Mouse (Mus musculus) liver, embryonic 13.5 days (tissue): ENCODE measurements around the gene Mapk1. TPM values are rescaled to one million over a fixed set of nuclear protein-coding genes. Genes with fewer than 3 reads are reported as not detected.

Experiments used
- ATAC-seq: fragments of 200-750 bp; cut with Nextera tagmentation; 2 replicates; pipeline ENCODE4 v1.8.0; 2017; ENCODE audit warnings: low read depth, mild to moderate bottlenecking, moderate number of reproducible peaks, moderate library complexity
- DNase-seq: peaks from one replicate; pipeline ENCODE4 v3.0.0; 2022
- H3K27ac ChIP-seq: fragments of 300-500 bp; sonication (generic); 2 replicates; pipeline ENCODE4 v1.5.1; 2015; ENCODE audit warnings: moderate library complexity, mild to moderate bottlenecking, inconsistent platforms
- H3K27me3 ChIP-seq: fragments of 300-500 bp; sonication (generic); 2 replicates; pipeline ENCODE4 v1.6.1; 2015; ENCODE audit warnings: mild to moderate bottlenecking, inconsistent platforms
- H3K36me3 ChIP-seq: fragments of 300-500 bp; sonication (generic); 2 replicates; pipeline ENCODE4 v1.6.1; 2015; ENCODE audit warnings: mild to moderate bottlenecking, inconsistent platforms
- H3K4me1 ChIP-seq: fragments of 300-500 bp; sonication (generic); replicated peaks from 2 replicates; pipeline ENCODE4 v1.6.1; 2015; ENCODE audit warnings: inconsistent platforms
- H3K4me2 ChIP-seq: fragments of 300-500 bp; sonication (generic); 2 replicates; pipeline ENCODE4 v1.6.1; 2015; ENCODE audit warnings: inconsistent platforms, mild to moderate bottlenecking, moderate library complexity
- H3K4me3 ChIP-seq: fragments of 300-500 bp; sonication (generic); replicated peaks from 2 replicates; pipeline ENCODE4 v1.5.1; 2015; ENCODE audit warnings: mild to moderate bottlenecking, inconsistent platforms
- H3K9ac ChIP-seq: fragments of 300-500 bp; sonication (generic); 2 replicates; pipeline ENCODE4 v1.6.1; 2015; ENCODE audit warnings: mild to moderate bottlenecking, inconsistent platforms
- H3K9me3 ChIP-seq: fragments of 300-500 bp; sonication (generic); replicated peaks from 2 replicates; pipeline ENCODE4 v1.6.1; 2016; ENCODE audit warnings: inconsistent platforms
- WGBS: fragments of 180-500 bp; shearing (Covaris S2); methylation state at CpG from one replicate; pipeline ENCODE4 v1.1.7; 2015; ENCODE audit not compliant: insufficient replicate concordance; 5-methylcytosine and 5-hydroxymethylcytosine counted together
- polyA plus RNA-seq: library from polyadenylated mRNA; unstranded; fragments of >200 nt; fragmentation: Nextera tagmentation; extraction: Ambion mirVana; gene quantifications from 2 replicates; pipeline ENCODE4 v1.2.1, GENCODE M21; 2015

Mapk1 gene
- polyA plus RNA-seq, 1 experiment from 2014 or later: 93.7 TPM

DNA sequence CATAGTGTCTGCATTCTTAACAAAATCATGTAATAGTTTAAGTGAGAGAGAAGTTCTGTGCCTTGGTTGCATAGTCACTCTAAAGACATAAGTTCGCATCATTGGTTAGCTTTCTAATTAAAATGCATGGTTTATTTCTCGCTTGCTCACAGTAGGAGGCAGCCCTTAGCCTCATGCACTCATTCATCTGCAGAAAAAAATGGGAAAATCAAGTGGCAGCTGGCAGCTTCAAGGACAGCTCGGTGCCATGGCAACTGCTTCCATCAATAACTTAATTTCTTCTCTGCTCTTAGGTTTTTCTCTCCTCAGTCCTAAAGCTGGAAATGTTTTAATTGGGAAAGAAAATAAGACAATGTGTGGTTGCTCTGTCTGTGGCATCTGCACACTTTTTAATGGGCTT, 72.4 kb downstream of the Mapk1 start:
- no peak overlapping the region for H3K27ac ChIP-seq
- no peak overlapping the region for H3K4me3 ChIP-seq
- H3K4me1 ChIP-seq: no peaks in the 10 kb centered on the region
- WGBS: 72% methylated on average over 3 of the region's 3 CpGs
- DNase-seq (no peak), ATAC-seq (no peak)
- H3K4me2 ChIP-seq: no peak overlapping the region
- H3K9me3 ChIP-seq: no peaks in the 10 kb centered on the region
- no peaks in the 10 kb centered on the region for H3K27me3 ChIP-seq
- H3K9ac ChIP-seq: no peak overlapping the region
- H3K36me3 ChIP-seq: no peaks in the 10 kb centered on the region

DNA sequence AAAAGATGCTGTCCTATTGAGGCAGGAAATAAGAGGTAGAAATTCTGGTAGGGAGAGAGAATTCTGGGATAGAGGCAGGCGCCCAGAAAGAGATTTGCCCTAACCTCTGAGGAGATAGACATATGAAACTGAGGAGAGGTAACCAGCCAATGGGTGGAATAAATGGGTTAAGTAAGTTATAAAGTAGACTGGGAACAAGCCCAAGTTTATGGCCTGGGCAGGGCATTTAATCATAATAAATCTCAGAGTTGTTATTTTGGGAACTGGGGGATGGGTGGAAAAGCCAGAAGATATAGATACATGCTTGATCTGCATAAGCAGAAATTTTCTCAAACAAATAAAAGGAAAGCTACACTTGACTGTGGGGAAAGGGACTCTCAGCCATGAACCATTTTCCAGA, 79.2 kb downstream of the Mapk1 start:
- no peak for ATAC-seq
- Histone ChIP-seq H3K27me3 (peaks cover 21% of the 10 kb centered on the region), H3K9me3 (no peaks in the 10 kb centered on the region), H3K4me2 (no peak overlapping the region), H3K9ac (no peak overlapping the region), H3K36me3 (no peaks in the 10 kb centered on the region), H3K27ac (no peak overlapping the region), H3K4me3 (no peak overlapping the region), H3K4me1 (no peaks in the 10 kb centered on the region)
- DNase-seq: no peak
- 45% methylated on average over 1 of the region's 1 CpGs for WGBS

DNA sequence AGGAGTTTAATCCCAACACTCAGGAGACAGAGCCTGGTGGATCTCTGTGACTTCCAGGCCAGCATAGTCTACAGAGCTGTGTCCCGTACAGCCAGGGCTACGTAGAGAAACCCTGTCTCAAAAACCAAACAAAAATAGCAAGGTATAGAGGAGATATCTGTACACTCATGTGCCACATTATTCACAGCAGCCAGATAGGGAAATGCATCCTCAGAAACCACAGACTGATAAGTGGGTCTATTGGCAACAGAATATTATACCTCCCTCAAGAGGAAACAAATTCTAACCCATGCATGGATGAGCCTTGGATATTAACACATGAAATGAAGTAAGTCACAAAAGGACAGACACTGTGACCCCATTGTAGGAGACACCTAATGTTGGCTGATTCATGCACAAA, 84.4 kb downstream of the Mapk1 start:
- Histone ChIP-seq H3K27me3 (peaks cover 38% of the 10 kb centered on the region), H3K9ac (no peak overlapping the region), H3K36me3 (no peaks in the 10 kb centered on the region), H3K27ac (no peak overlapping the region), H3K9me3 (no peaks in the 10 kb centered on the region), H3K4me3 (no peak overlapping the region), H3K4me2 (no peak overlapping the region), H3K4me1 (peaks cover 13% of the 10 kb centered on the region)
- no peak for DNase-seq
- no peak for ATAC-seq
- 14% methylated on average over 2 of the region's 2 CpGs for WGBS

DNA sequence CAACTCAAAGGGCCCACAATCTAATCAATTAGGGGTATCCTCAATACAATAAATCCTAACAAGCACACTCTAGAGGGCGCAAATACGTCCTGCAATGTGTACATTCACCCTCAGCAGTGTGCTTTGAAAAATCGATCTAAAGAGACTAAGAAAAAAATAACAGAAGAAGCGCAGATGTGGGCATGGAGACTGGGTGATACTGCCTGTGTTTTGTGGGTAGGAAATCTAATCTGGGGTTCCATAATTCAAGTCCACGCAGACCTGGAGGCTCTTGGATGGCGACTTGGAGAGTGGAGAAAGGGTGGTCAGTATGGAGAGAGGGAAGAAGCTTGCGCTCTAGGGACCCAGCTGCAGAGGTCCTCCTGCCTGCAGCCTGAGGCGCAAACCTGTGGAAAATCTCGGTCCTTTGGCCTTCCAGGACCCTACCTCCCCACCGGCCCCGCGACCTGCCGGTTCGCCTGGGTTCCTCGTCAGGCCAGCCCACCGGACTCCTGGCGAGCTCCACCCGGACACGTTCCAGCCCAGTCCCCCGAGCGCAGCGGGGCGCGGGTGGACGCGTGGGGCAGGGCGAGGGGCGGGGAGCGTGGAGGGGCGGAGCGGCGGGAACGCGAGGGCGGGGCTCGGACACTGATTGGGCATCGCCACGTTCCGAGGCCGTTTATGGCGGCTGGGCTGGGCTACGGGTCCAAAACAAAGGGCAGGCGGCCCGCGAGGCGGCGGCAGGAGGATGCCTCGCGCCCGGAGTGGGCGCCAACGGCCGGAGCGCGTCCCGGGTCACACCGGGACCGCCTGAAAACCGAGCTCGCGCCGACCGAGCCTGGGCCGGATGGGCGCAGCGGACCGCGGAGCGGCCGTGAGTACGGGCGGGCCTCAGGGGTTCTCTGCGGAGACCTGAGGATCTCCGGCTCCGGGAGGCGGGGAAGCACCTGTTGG, 86.6 kb downstream of the Mapk1 start, which contains the start of gene Ypel1:
Gene Ypel1 (plus strand): TSS at position 186 of the 933 bp plus-strand sequence.
- Histone ChIP-seq H3K4me2 (peak within 1 kb of the TSS; percentile 86), H3K9me3 (no peaks in the 10 kb centered on the region), H3K36me3 (no peaks in the 10 kb centered on the region), H3K27me3 (peaks cover 29% of the 10 kb centered on the region), H3K4me3 (peak within 1 kb of the TSS; percentile 69), H3K9ac (peak within 1 kb of the TSS; percentile 62), H3K4me1 (peaks cover 13% of the 10 kb centered on the region), H3K27ac (peak within 1 kb of the TSS; percentile 11; the same call in 1 of the 2 replicates)
- under 1% methylated on average over 76 of the region's 76 CpGs for WGBS
- DNase-seq (peak; percentile 57), ATAC-seq (peak; percentile 83)

DNA sequence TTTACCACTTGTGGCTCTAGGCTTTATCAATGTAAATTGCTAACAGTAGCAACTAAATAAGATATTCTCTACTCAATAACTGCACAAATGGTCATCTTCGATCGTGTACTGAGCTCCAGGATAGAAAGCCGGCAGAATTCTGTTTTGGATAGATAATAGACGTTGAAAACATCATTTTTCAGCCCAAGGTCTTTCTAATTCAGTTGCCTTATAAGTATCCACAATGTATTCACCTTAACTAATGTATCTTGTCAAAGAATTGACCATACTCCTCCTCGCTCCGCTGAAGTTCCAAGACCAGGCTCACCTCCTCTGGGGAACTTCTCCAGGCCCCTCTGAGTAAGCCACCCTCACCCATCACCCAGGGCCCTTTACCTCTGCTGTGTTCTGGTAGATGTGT, 87.5 kb downstream of the Mapk1 start:
- ATAC-seq: no peak
- no peak for DNase-seq
- peak overlapping the region; percentile 69 for H3K4me3 ChIP-seq
- WGBS: 47% methylated on average over 6 of the region's 6 CpGs
- H3K36me3 ChIP-seq: no peaks in the 10 kb centered on the region
- 0 out of 2 replicates have a peak, but pooled peaks cover 3% of the 10 kb centered on the region for H3K9me3 ChIP-seq
- peaks cover 13% of the 10 kb centered on the region for H3K4me1 ChIP-seq
- H3K27me3 ChIP-seq: peaks cover 24% of the 10 kb centered on the region
- H3K4me2 ChIP-seq: peak overlapping the region; percentile 86
- H3K9ac ChIP-seq: no peak overlapping the region
- no peak overlapping the region for H3K27ac ChIP-seq

DNA sequence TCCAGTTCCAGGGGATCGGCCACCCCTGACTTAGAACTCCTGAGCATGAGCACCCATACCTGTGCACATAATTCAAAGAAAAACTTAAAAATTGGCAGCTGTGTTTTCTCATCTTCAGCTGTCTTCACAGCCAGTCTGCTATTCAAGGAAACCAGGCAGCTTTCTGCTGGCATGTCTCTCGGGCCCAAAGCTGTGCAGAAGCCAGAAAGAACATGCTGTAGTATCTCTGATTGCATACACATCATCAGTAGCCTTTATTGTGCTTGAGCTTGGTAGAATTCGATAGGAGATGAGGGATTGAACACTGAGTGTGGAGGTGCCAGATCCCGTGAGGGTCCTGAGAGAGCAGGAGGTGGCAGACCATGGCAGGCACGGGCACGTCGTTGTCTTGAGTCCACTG, 89.8 kb downstream of the Mapk1 start:
- Histone ChIP-seq H3K36me3 (no peaks in the 10 kb centered on the region), H3K9me3 (0 out of 2 replicates have a peak, but pooled peaks cover 9% of the 10 kb centered on the region), H3K4me2 (no peak overlapping the region), H3K9ac (no peak overlapping the region), H3K27me3 (peaks cover 24% of the 10 kb centered on the region), H3K4me1 (peaks cover 21% of the 10 kb centered on the region), H3K4me3 (no peak overlapping the region), H3K27ac (no peak overlapping the region)
- 78% methylated on average over 7 of the region's 7 CpGs for WGBS
- ATAC-seq (no peak), DNase-seq (no peak)

DNA sequence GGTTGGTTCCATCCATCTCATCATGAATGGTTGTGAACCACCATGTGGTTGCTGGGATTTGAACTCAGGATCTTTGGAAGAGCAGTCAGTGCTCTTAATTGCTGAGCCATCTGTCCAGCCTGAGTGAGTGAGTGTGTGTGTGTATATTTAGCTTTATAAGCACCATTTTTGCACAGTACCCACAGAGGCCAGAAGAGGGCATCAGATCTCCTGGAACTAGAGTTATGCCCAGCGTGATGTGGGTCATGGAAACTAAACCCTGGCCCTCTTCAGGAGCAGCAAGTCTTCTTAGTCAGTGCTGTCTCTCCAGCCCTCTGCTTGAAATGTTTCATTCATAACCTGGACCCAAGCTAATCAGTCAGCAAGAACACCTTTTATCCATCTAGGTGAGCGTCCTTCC, 93.1 kb downstream of the Mapk1 start:
- Histone ChIP-seq H3K4me1 (peaks cover 8% of the 10 kb centered on the region), H3K9ac (no peak overlapping the region), H3K4me3 (no peak overlapping the region), H3K9me3 (0 out of 2 replicates have a peak, but pooled peaks cover 9% of the 10 kb centered on the region), H3K27ac (no peak overlapping the region), H3K4me2 (no peak overlapping the region), H3K27me3 (peaks cover 4% of the 10 kb centered on the region; the same call in 1 of the 2 replicates), H3K36me3 (no peaks in the 10 kb centered on the region)
- ATAC-seq (no peak), DNase-seq (no peak)
- 79% methylated on average over 2 of the region's 2 CpGs for WGBS

DNA sequence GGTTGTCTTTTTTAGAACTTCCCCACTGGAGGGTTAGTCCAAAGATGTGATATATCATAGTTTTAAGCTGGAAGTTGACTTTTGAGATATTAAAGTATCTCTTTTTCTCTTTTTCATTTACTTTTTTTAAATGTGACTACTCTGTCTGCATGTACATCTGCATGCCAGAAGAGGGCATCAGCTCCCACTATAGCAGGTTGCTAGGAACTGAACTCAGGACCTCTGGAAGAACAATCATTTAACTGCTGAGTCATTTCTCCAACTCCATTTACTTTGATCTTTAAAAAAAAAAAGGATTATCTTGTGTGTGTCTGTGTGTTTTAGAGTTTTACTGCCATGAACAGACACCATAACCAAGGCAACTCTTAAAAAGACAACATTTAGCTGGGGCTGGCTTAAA, 93.7 kb downstream of the Mapk1 start:
- H3K27ac ChIP-seq: no peak overlapping the region
- H3K9ac ChIP-seq: no peak overlapping the region
- ATAC-seq (no peak), DNase-seq (no peak)
- no peak overlapping the region for H3K4me2 ChIP-seq
- 0 out of 2 replicates have a peak, but pooled peaks cover 9% of the 10 kb centered on the region for H3K9me3 ChIP-seq
- peaks cover 8% of the 10 kb centered on the region for H3K4me1 ChIP-seq
- no peak overlapping the region for H3K4me3 ChIP-seq
- 0 out of 2 replicates have a peak, but pooled peaks cover under 1% of the 10 kb centered on the region for H3K27me3 ChIP-seq
- no peaks in the 10 kb centered on the region for H3K36me3 ChIP-seq

DNA sequence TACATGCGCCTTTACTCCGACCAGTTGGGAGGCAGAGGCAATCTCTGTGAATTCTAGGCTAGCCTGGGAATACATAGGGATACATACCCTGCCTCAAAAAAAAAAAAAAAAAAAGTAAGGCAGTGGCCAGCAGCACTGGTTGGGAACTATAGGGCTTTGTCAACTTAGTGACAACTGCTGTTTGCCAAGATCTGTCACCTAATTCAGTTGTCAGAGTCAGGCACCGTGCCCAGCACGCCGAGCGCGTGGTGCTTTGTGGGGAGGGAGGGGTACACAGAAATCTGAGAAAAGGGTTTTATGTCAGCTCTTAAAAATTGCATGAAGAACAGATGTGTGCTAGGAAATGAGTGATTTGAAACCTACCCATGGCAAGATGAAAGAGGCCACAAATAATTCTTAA, 94.9 kb downstream of the Mapk1 start:
- Histone ChIP-seq H3K4me1 (peaks cover 8% of the 10 kb centered on the region), H3K4me3 (no peak overlapping the region), H3K4me2 (no peak overlapping the region), H3K27me3 (no peaks in the 10 kb centered on the region), H3K36me3 (peaks cover 5% of the 10 kb centered on the region; the same call in 1 of the 2 replicates), H3K9me3 (0 out of 2 replicates have a peak, but pooled peaks cover 9% of the 10 kb centered on the region), H3K9ac (no peak overlapping the region), H3K27ac (no peak overlapping the region)
- WGBS: 75% methylated on average over 7 of the region's 7 CpGs
- DNase-seq: no peak
- ATAC-seq: no peak

DNA sequence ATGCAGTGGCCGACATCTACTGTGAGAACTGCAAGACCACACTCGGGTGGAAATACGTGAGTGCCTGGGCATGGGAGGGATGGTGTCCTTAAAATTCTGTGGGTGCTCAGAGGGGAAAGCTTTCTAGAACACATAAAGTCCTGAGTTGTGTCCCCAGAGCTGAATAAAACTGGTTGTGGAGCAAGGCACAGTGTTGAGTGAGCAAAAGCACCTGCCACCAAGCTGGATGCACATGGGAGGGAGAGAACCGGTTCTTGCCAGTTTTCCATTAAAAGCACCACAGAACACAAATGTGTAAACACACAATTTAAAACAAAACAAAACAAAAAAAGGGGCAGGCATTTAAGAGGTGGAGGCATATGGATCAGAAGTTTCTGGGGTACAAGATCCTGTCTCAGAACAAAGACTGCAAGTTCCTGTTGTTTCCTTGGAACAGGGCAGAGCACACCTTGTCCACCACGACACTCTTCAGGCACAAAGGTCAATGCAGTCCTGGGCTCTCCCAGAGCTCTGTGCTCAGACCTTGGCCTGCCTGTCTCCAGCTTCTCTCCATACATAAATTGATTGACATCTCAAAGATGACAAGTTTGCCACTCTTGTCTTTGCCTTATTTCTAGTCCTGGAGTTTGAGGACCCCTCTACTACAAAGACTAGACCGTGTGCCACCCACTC, 99.1 kb downstream of the Mapk1 start:
- WGBS: 75% methylated on average over 6 of the region's 6 CpGs
- peaks cover 25% of the 10 kb centered on the region for H3K36me3 ChIP-seq

DNA sequence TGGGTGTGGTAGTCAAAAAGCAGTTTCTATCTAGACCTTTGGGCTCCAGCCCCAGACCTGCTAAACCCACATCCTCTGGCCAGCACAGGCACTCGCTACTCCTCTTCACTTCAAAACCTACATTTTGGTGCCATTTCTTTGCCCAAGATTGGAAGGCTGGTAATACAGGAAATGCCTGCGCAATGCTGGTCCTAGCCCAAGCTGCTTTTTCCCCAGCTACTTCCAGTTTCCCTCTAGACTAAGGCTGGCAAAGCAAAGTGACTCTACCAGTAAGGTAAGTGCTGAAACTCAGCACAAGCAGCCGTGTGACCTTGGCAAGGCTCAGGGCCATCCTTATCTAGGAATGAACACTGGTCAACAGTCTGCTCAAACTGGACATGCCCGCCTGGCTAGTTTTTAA, 102.5 kb downstream of the Mapk1 start:
- 75% methylated on average over 4 of the region's 4 CpGs for WGBS
- Histone ChIP-seq H3K36me3 (peaks cover 59% of the 10 kb centered on the region), H3K4me3 (no peak overlapping the region), H3K9me3 (no peaks in the 10 kb centered on the region), H3K4me1 (no peaks in the 10 kb centered on the region), H3K9ac (no peak overlapping the region), H3K4me2 (no peak overlapping the region), H3K27me3 (no peaks in the 10 kb centered on the region), H3K27ac (no peak overlapping the region)
- no peak for DNase-seq
- no peak for ATAC-seq

More for the DNA sequence above, 99.1 kb downstream of the Mapk1 start:
- DNase-seq (no peak), ATAC-seq (no peak)
- H3K27ac ChIP-seq: no peak overlapping the region
- no peak overlapping the region for H3K9ac ChIP-seq
- H3K4me2 ChIP-seq: no peak overlapping the region
- peaks cover 8% of the 10 kb centered on the region for H3K4me1 ChIP-seq
- H3K27me3 ChIP-seq: no peaks in the 10 kb centered on the region
- no peaks in the 10 kb centered on the region for H3K9me3 ChIP-seq
- H3K4me3 ChIP-seq: no peak overlapping the region
